Mouse (Mus musculus) CH12.LX (cell line): Measurements from ENCODE around the gene Triml1. TPM values are rescaled to one million over a fixed set of nuclear protein-coding genes. Genes with fewer than 3 reads are reported as not detected.

Experiments used
- DNase-seq: peaks from one replicate; pipeline ENCODE4 v3.0.0-alpha.2; 2013; ENCODE audit errors: extremely low read depth
- H3K27ac ChIP-seq: 2 replicates; pipeline ENCODE4 v1.5.1; 2012; ENCODE audit warnings: low read depth, mild to moderate bottlenecking, control low read depth, moderate library complexity; ENCODE audit not compliant: insufficient read depth
- H3K27me3 ChIP-seq: replicated peaks from 2 replicates; pipeline ENCODE3; 2012; ENCODE audit warnings: inconsistent platforms
- H3K36me3 ChIP-seq, 2 experiments: replicated peaks in 1 of 2; 2 replicates each; pipeline versions ENCODE3 to v1.6.1; 2012; ENCODE audit warnings: inconsistent platforms in 1 of 2, low read length in 1 of 2, mild to moderate bottlenecking in 1 of 2, mixed read lengths in 1 of 2, moderate library complexity in 1 of 2; ENCODE audit not compliant: control insufficient read depth in 1 of 2, insufficient read depth in 1 of 2
- H3K4me1 ChIP-seq, 2 experiments: 2 replicates each; pipeline ENCODE4 v1.6.1; 2012; ENCODE audit warnings: inconsistent platforms in 1 of 2, moderate library complexity in 1 of 2; ENCODE audit not compliant: insufficient read depth in 2 of 2, control insufficient read depth in 1 of 2
- H3K4me2 ChIP-seq: 2 replicates; pipeline ENCODE4 v1.6.1; 2012; ENCODE audit warnings: low read depth, mild to moderate bottlenecking, control low read depth; ENCODE audit not compliant: poor library complexity, insufficient read depth, severe bottlenecking
- H3K4me3 ChIP-seq, 3 experiments: fragments of 150-350 bp in 1 of 3; sonication (generic) in 1 of 3; replicated peaks in 1 of 3; 2 replicates each; pipeline versions ENCODE3 to v1.5.1; 2011 to 2012; ENCODE audit warnings: low read depth in 2 of 3, low read length in 2 of 3, mild to moderate bottlenecking in 2 of 3, moderate library complexity in 2 of 3, control low read depth in 1 of 3, improper control_type of control experiment in 1 of 3, inconsistent platforms in 1 of 3, mixed read lengths in 1 of 3; ENCODE audit not compliant: poor library complexity in 1 of 3
- H3K79me2 ChIP-seq: replicated peaks from 2 replicates; pipeline ENCODE4 v1.6.1; 2012; ENCODE audit warnings: mild to moderate bottlenecking, moderate library complexity; ENCODE audit not compliant: control insufficient read depth, poor library complexity, insufficient read depth, severe bottlenecking; ENCODE audit errors: extremely low read depth
- H3K9ac ChIP-seq: 2 replicates; pipeline ENCODE4 v1.6.1; 2012; ENCODE audit warnings: low read depth, mild to moderate bottlenecking, control low read depth, moderate library complexity; ENCODE audit not compliant: insufficient read depth
- H3K9me3 ChIP-seq: replicated peaks from 2 replicates; pipeline ENCODE3; 2012; ENCODE audit warnings: low read length, inconsistent platforms, mixed read lengths
- BHLHE40 ChIP-seq: IDR thresholded peaks from 2 replicates; pipeline ENCODE4 v1.6.1; 2011; ENCODE audit warnings: mild to moderate bottlenecking, low read depth, low read length, improper control_type of control experiment
- CHD1 ChIP-seq: IDR thresholded peaks from 2 replicates; pipeline ENCODE4 v1.6.1; 2012; ENCODE audit warnings: low read depth, low read length, improper control_type of control experiment, inconsistent platforms
- CHD2 ChIP-seq: IDR thresholded peaks from 2 replicates; pipeline ENCODE4 v1.6.1; 2011; ENCODE audit warnings: low read length, improper control_type of control experiment
- CTCF ChIP-seq, 2 experiments: IDR thresholded peaks in 1 of 2; conservative IDR thresholded peaks in 1 of 2; 2 replicates each; pipeline ENCODE4 v1.5.1; 2011 to 2012; ENCODE audit warnings: low read depth in 2 of 2, low read length in 2 of 2, improper control_type of control experiment in 1 of 2, inconsistent platforms in 1 of 2, mild to moderate bottlenecking in 1 of 2, moderate library complexity in 1 of 2
- ELF1 ChIP-seq: IDR thresholded peaks from 2 replicates; pipeline ENCODE4 v1.6.1; 2014; ENCODE audit warnings: low read depth, mild to moderate bottlenecking, inconsistent platforms, low read length, improper control_type of control experiment
- HCFC1 ChIP-seq: IDR thresholded peaks from 2 replicates; pipeline ENCODE4 v1.6.1; 2012; ENCODE audit warnings: low read depth, mild to moderate bottlenecking, inconsistent platforms, low read length, improper control_type of control experiment
- IRF4 ChIP-seq: IDR thresholded peaks from 2 replicates; pipeline ENCODE4 v1.6.1; 2014; ENCODE audit warnings: low read depth, mild to moderate bottlenecking, inconsistent platforms, low read length, improper control_type of control experiment
- JUN ChIP-seq: IDR thresholded peaks from 2 replicates; pipeline ENCODE4 v1.6.1; 2011; ENCODE audit warnings: low read depth, mild to moderate bottlenecking, low read length, improper control_type of control experiment, moderate library complexity; ENCODE audit not compliant: insufficient read depth
- JUND ChIP-seq: conservative IDR thresholded peaks from 2 replicates; pipeline ENCODE4 v1.6.1; 2011; ENCODE audit warnings: low read depth, low read length, improper control_type of control experiment
- MAFK ChIP-seq: IDR thresholded peaks from 2 replicates; pipeline ENCODE4 v1.6.1; 2011; ENCODE audit warnings: low read length, improper control_type of control experiment; ENCODE audit not compliant: insufficient replicate concordance
- MXI1 ChIP-seq: IDR thresholded peaks from 2 replicates; pipeline ENCODE4 v1.6.1; 2011; ENCODE audit warnings: mild to moderate bottlenecking, low read depth, low read length, improper control_type of control experiment
- PAX5 ChIP-seq: IDR thresholded peaks from 2 replicates; pipeline ENCODE4 v1.6.1; 2012; ENCODE audit warnings: low read length, inconsistent platforms, mixed read lengths
- POLR2A ChIP-seq: IDR thresholded peaks from 2 replicates; pipeline ENCODE4 v1.6.1; 2011; ENCODE audit warnings: low read depth, mild to moderate bottlenecking, improper control_type of control experiment, low read length
- POLR2AphosphoS2 ChIP-seq: IDR thresholded peaks from 2 replicates; pipeline ENCODE4 v1.6.1; 2011; ENCODE audit warnings: low read depth, low read length, improper control_type of control experiment
- RAD21 ChIP-seq: IDR thresholded peaks from 2 replicates; pipeline ENCODE4 v1.6.1; 2011; ENCODE audit warnings: low read depth, mild to moderate bottlenecking, low read length, improper control_type of control experiment, moderate library complexity
- RCOR1 ChIP-seq: conservative IDR thresholded peaks from 2 replicates; pipeline ENCODE4 v1.6.1; 2012; ENCODE audit warnings: low read depth, mild to moderate bottlenecking, inconsistent platforms, low read length, improper control_type of control experiment
- SIN3A ChIP-seq: IDR thresholded peaks from 2 replicates; pipeline ENCODE4 v1.6.1; 2012; ENCODE audit warnings: low read length, improper control_type of control experiment, inconsistent platforms
- TCF12 ChIP-seq: IDR thresholded peaks from 2 replicates; pipeline ENCODE4 v1.6.1; 2014; ENCODE audit warnings: low read depth, mild to moderate bottlenecking, inconsistent platforms, low read length, improper control_type of control experiment
- ZMIZ1 ChIP-seq: IDR thresholded peaks from 2 replicates; pipeline ENCODE4 v1.6.1; 2012; ENCODE audit warnings: low read depth, mild to moderate bottlenecking, inconsistent platforms, low read length, improper control_type of control experiment
- ZNF384 ChIP-seq: IDR thresholded peaks from 2 replicates; pipeline ENCODE4 v1.6.1; 2012; ENCODE audit warnings: low read depth, low read length, improper control_type of control experiment, inconsistent platforms
- dilution Hi-C: fragments of 300-500 bp; cut with MboI; formaldehyde crosslinking; loops from 2 replicates; pipeline ENCODE4 v1.14.3; 2020; ENCODE audit warnings: low sequenced_read_pairs; ENCODE audit not compliant: extremely low pct_unique_long_range_greater_than_20kb, extremely low pct_ligation_motif_present
- in situ Hi-C: fragments of 300-500 bp; cut with MboI; formaldehyde crosslinking; loops from 3 replicates; pipeline ENCODE4 v1.14.3; 2019; ENCODE audit warnings: low sequenced_read_pairs, low pct_ligation_motif_present, low pct_unique_long_range_greater_than_20kb, mixed read lengths
- polyA plus RNA-seq: library from polyadenylated mRNA; unstranded; fragments of >175 nt; gene quantifications from 2 replicates; pipeline ENCODE4 v1.2.1, GENCODE M21; 2012; ENCODE audit warnings: low read depth; ENCODE audit not compliant: insufficient read length
- total RNA-seq, 2 experiments: library from RNA; depleted of rRNA; stranded (reverse); fragments of 300-350 nt in 1 of 2; fragments of >200 nt in 1 of 2; gene quantifications; 2 replicates each; pipeline ENCODE4 v1.2.3; 2012 to 2014

Gene Triml1
- total and polyA plus RNA-seq, 3 experiments, result not detected

DNA sequence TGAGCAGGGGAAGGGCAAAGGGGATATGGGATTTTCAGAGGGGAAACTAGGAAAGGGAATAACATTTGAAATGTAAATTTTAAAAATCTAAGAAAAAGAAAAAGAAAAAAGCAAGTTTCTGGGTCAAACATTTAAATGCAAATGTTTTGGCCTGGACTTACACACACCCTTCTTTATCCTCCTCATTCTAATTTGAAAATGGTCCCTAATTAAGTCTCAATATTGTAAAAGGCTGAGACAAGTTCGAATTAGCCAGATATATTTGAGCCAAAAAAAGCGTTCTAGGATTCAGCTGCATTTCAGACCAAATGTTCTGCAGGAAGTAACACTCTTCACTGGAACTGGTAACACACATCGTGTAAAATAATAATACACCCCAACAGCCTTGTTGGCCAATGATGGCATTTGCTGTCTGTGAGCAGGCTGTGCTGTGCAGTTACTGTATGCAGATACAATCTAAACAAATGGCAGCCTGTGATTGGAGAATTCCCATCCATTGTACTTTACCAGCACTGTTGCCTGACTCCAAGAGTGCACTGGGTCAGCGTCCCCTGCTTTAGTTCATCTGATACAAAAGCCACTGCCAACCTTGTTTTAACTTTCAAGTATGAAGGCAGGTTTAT, 30.0 kb downstream of the Triml1 start:
- no peak overlapping the region for H3K27ac ChIP-seq
- TF ChIP-seq CHD2 (no peak), POLR2A (no peak), MXI1 (no peak), HCFC1 (no peak), CTCF (conservative IDR thresholded peaks at IDR 0.05 in 1 of 2, IDR thresholded peaks at IDR 0.05 in 1 of 2; ENCODE audit: low read depth in 2 of 2, low read length in 2 of 2) (no peak), ZMIZ1 (no peak), JUN (no peak), MAFK (no peak), CHD1 (no peak), RAD21 (no peak), PAX5 (no peak), JUND (no peak), POLR2AphosphoS2 (no peak), TCF12 (no peak), RCOR1 (no peak), ELF1 (no peak), BHLHE40 (no peak), IRF4 (no peak), SIN3A (no peak), ZNF384 (no peak)
- DNase-seq, result no peak
- no peaks in the 10 kb centered on the region for H3K36me3 ChIP-seq
- no peaks in the 10 kb centered on the region for H3K79me2 ChIP-seq
- no peaks in the 10 kb centered on the region for H3K4me1 ChIP-seq
- dilution Hi-C loops, result no loop called here
- no peak overlapping the region for H3K4me3 ChIP-seq
- in situ Hi-C loops, result no loop called here
- H3K27me3 ChIP-seq, result no peaks in the 10 kb centered on the region
- H3K9me3 ChIP-seq, result peaks cover 56% of the 10 kb centered on the region
- no peak overlapping the region for H3K9ac ChIP-seq
- no peak overlapping the region for H3K4me2 ChIP-seq

Other genes starting within 250 kb of the Triml1 start
- gene Triml2, start 39.1 kb upstream of the Triml1 start, total RNA-seq (2012; rRNA removed), result not detected in 2 replicates
- not detected in 2 replicates for gene Triml2, start 39.1 kb upstream of the Triml1 start, total RNA-seq (2014; rRNA removed)
- gene Triml2, start 39.1 kb upstream of the Triml1 start, polyA plus RNA-seq, result not detected in 2 replicates
- gene Zfp42, start 165.5 kb upstream of the Triml1 start, total RNA-seq (2012; rRNA removed), result not detected in 2 replicates
- not detected in 2 replicates for gene Zfp42, start 165.5 kb upstream of the Triml1 start, total RNA-seq (2014; rRNA removed)
- gene Zfp42, start 165.5 kb upstream of the Triml1 start, polyA plus RNA-seq, result not detected in 2 replicates